Mouse (Mus musculus): ENCODE results near the gene Neurl4. TPM values are rescaled to one million over a fixed set of nuclear protein-coding genes. Genes with fewer than 3 reads are reported as not detected.
A peak's percentile ranks its signal among the peaks of the same experiment; 100 is the strongest.

Gene Neurl4
- polyA plus RNA-seq, 1 experiment = 129 TPM

GRCm38 (mm10) chr11:69904311-69904710 is 3.4 kb downstream of the Neurl4 start:
- TF ChIP-seq CTCF (IDR thresholded peaks at IDR 0.05; ENCODE audit: borderline replicate concordance, extremely low read depth, insufficient read depth, insufficient read length) (no peak), POLR2A (IDR thresholded peaks at IDR 0.05; ENCODE audit: borderline replicate concordance, extremely low read depth, insufficient read depth, insufficient read length, poor library complexity, severe bottlenecking) (no peak)
- no peak for DNase-seq (ENCODE audit: low read depth)

- TF ChIP-seq CTCF (IDR thresholded peaks at IDR 0.05; ENCODE audit: borderline replicate concordance, extremely low read depth, insufficient read depth, insufficient read length) (no peak), POLR2A (IDR thresholded peaks at IDR 0.05; ENCODE audit: borderline replicate concordance, extremely low read depth, insufficient read depth, insufficient read length, poor library complexity, severe bottlenecking) (no peak)
- no peak for DNase-seq (ENCODE audit: low read depth)
These were observed 7.8 kb downstream of the Neurl4 start for GRCm38 (mm10) chr11:69908645-69909044.

GRCm38 (mm10) chr11:69909174-69909573 is 8.3 kb downstream of the Neurl4 start:
- TF ChIP-seq CTCF (IDR thresholded peaks at IDR 0.05; ENCODE audit: borderline replicate concordance, extremely low read depth, insufficient read depth, insufficient read length) = no peak
- no peak for TF ChIP-seq POLR2A (IDR thresholded peaks at IDR 0.05; ENCODE audit: borderline replicate concordance, extremely low read depth, insufficient read depth, insufficient read length, poor library complexity, severe bottlenecking)
- DNase-seq (ENCODE audit: low read depth) = no peak

GRCm38 (mm10) chr11:69910177-69910576 is 9.3 kb downstream of the Neurl4 start:
- no peak for DNase-seq (ENCODE audit: low read depth)
- TF ChIP-seq CTCF (IDR thresholded peaks at IDR 0.05; ENCODE audit: borderline replicate concordance, extremely low read depth, insufficient read depth, insufficient read length) = no peak
- TF ChIP-seq POLR2A (IDR thresholded peaks at IDR 0.05; ENCODE audit: borderline replicate concordance, extremely low read depth, insufficient read depth, insufficient read length, poor library complexity, severe bottlenecking) = no peak

- TF ChIP-seq POLR2A (IDR thresholded peaks at IDR 0.05; ENCODE audit: borderline replicate concordance, extremely low read depth, insufficient read depth, insufficient read length, poor library complexity, severe bottlenecking) (no peak), CTCF (IDR thresholded peaks at IDR 0.05; ENCODE audit: borderline replicate concordance, extremely low read depth, insufficient read depth, insufficient read length) (no peak)
- no peak for DNase-seq (ENCODE audit: low read depth)
These were observed 10.1 kb downstream of the Neurl4 start for GRCm38 (mm10) chr11:69910781-69911560.

GRCm38 (mm10) chr11:69911701-69912100 is 10.8 kb downstream of the Neurl4 start:
- TF ChIP-seq CTCF (IDR thresholded peaks at IDR 0.05; ENCODE audit: borderline replicate concordance, extremely low read depth, insufficient read depth, insufficient read length) = no peak
- no peak for TF ChIP-seq POLR2A (IDR thresholded peaks at IDR 0.05; ENCODE audit: borderline replicate concordance, extremely low read depth, insufficient read depth, insufficient read length, poor library complexity, severe bottlenecking)
- DNase-seq (ENCODE audit: low read depth) = no peak

- no peak for DNase-seq (ENCODE audit: low read depth)
- no peak for TF ChIP-seq POLR2A (IDR thresholded peaks at IDR 0.05; ENCODE audit: borderline replicate concordance, extremely low read depth, insufficient read depth, insufficient read length, poor library complexity, severe bottlenecking)
- TF ChIP-seq CTCF (IDR thresholded peaks at IDR 0.05; ENCODE audit: borderline replicate concordance, extremely low read depth, insufficient read depth, insufficient read length) = no peak
These were observed 12.1 kb downstream of the Neurl4 start for GRCm38 (mm10) chr11:69912716-69913530.

- DNase-seq (ENCODE audit: low read depth) = peak; percentile 99
- TF ChIP-seq POLR2A (IDR thresholded peaks at IDR 0.05; ENCODE audit: borderline replicate concordance, extremely low read depth, insufficient read depth, insufficient read length, poor library complexity, severe bottlenecking) = peak; percentile 49; the same call in 1 of the 2 replicates
- TF ChIP-seq CTCF (IDR thresholded peaks at IDR 0.05; ENCODE audit: borderline replicate concordance, extremely low read depth, insufficient read depth, insufficient read length) = no peak
These were observed 12.9 kb downstream of the Neurl4 start, which contains the start of gene Gps2 for GRCm38 (mm10) chr11:69913554-69914371. Gps2 (plus strand) TSS chr11:69913888.

- TF ChIP-seq POLR2A (IDR thresholded peaks at IDR 0.05; ENCODE audit: borderline replicate concordance, extremely low read depth, insufficient read depth, insufficient read length, poor library complexity, severe bottlenecking) = no peak
- no peak for TF ChIP-seq CTCF (IDR thresholded peaks at IDR 0.05; ENCODE audit: borderline replicate concordance, extremely low read depth, insufficient read depth, insufficient read length)
- DNase-seq (ENCODE audit: low read depth) = no peak
These were observed 13.5 kb downstream of the Neurl4 start for GRCm38 (mm10) chr11:69914372-69914764.

GRCm38 (mm10) chr11:69914917-69915430 is 14.1 kb downstream of the Neurl4 start:
- no peak for DNase-seq (ENCODE audit: low read depth)

More at GRCm38 (mm10) chr11:69914917-69915430, 14.1 kb downstream of the Neurl4 start:
- TF ChIP-seq CTCF (IDR thresholded peaks at IDR 0.05; ENCODE audit: borderline replicate concordance, extremely low read depth, insufficient read depth, insufficient read length) (no peak), POLR2A (IDR thresholded peaks at IDR 0.05; ENCODE audit: borderline replicate concordance, extremely low read depth, insufficient read depth, insufficient read length, poor library complexity, severe bottlenecking) (no peak)
